Mouse (Mus musculus): ENCODE measurements around the gene Zdhhc16. TPM values are rescaled to one million over a fixed set of nuclear protein-coding genes. Genes with fewer than 3 reads are reported as not detected.

Zdhhc16 gene
- polyA plus RNA-seq, 1 experiment = 104 TPM

GRCm38 (mm10) chr19:41938539-41938938 lies 5.3 kb downstream of the Zdhhc16 start:
- H3K36me3 ChIP-seq (ENCODE audit: control insufficient read depth, insufficient read depth) = peaks cover 70% of the 10 kb centered on the region
- H3K79me3 ChIP-seq (ENCODE audit: low read depth) = peaks cover 48% of the 10 kb centered on the region
- H3K27me3 ChIP-seq (ENCODE audit: control insufficient read depth, insufficient read depth, insufficient read length) = no peaks in the 10 kb centered on the region
- H3ac ChIP-seq (ENCODE audit: control insufficient read depth, insufficient read length, low read depth) = no peak overlapping the region
- H3K4me3 ChIP-seq (ENCODE audit: insufficient read depth, poor library complexity, severe bottlenecking) = no peak overlapping the region
- peaks cover 67% of the 10 kb centered on the region for H3K79me2 ChIP-seq (ENCODE audit: control insufficient read depth, insufficient read depth)
- TF ChIP-seq MAX (IDR thresholded peaks at IDR 0.05) (no peak), MYOG (IDR thresholded peaks at IDR 0.05; ENCODE audit: control insufficient read depth, extremely low read depth, insufficient read length) (no peak), FOSL1 (IDR thresholded peaks at IDR 0.05; ENCODE audit: insufficient read depth, low read length, poor library complexity, severe bottlenecking) (no peak), CTCF (IDR thresholded peaks at IDR 0.05; ENCODE audit: control insufficient read depth, insufficient read depth, insufficient read length) (no peak), MYOD1 (IDR thresholded peaks at IDR 0.05; ENCODE audit: control insufficient read depth, insufficient read length, low read depth) (no peak), USF1 (IDR thresholded peaks at IDR 0.05; ENCODE audit: low read depth) (no peak), CEBPB (IDR thresholded peaks at IDR 0.05; ENCODE audit: low read depth) (no peak)

GRCm38 (mm10) chr19:41943841-41944240 lies 10.6 kb downstream of the Zdhhc16 start:
- Histone ChIP-seq H3K4me3 (ENCODE audit: insufficient read depth, poor library complexity, severe bottlenecking) (no peak overlapping the region), H3K36me3 (ENCODE audit: control insufficient read depth, insufficient read depth) (peaks cover 98% of the 10 kb centered on the region), H3K27me3 (ENCODE audit: control insufficient read depth, insufficient read depth, insufficient read length) (no peaks in the 10 kb centered on the region), H3K79me2 (ENCODE audit: control insufficient read depth, insufficient read depth) (peaks cover 20% of the 10 kb centered on the region), H3ac (ENCODE audit: control insufficient read depth, insufficient read length, low read depth) (no peak overlapping the region), H3K79me3 (ENCODE audit: low read depth) (peaks cover 9% of the 10 kb centered on the region)
- no peak for TF ChIP-seq MAX (IDR thresholded peaks at IDR 0.05)
- TF ChIP-seq CEBPB (IDR thresholded peaks at IDR 0.05; ENCODE audit: low read depth) = no peak

GRCm38 (mm10) chr19:41952287-41952686 lies 19.0 kb downstream of the Zdhhc16 start:
- H3K36me3 ChIP-seq (ENCODE audit: control insufficient read depth, insufficient read depth) = peaks cover 95% of the 10 kb centered on the region

GRCm38 (mm10) chr19:41953574-41953973 lies 20.3 kb downstream of the Zdhhc16 start:
- TF ChIP-seq CEBPB (IDR thresholded peaks at IDR 0.05; ENCODE audit: low read depth) (no peak), MYOD1 (IDR thresholded peaks at IDR 0.05; ENCODE audit: control insufficient read depth, insufficient read length, low read depth) (no peak), MYOG (IDR thresholded peaks at IDR 0.05; ENCODE audit: control insufficient read depth, extremely low read depth, insufficient read length) (no peak), MAX (IDR thresholded peaks at IDR 0.05) (no peak), FOSL1 (IDR thresholded peaks at IDR 0.05; ENCODE audit: insufficient read depth, low read length, poor library complexity, severe bottlenecking) (no peak), CTCF (IDR thresholded peaks at IDR 0.05; ENCODE audit: control insufficient read depth, insufficient read depth, insufficient read length) (no peak), USF1 (IDR thresholded peaks at IDR 0.05; ENCODE audit: low read depth) (no peak)
- H3K36me3 ChIP-seq (ENCODE audit: control insufficient read depth, insufficient read depth) = peaks cover 94% of the 10 kb centered on the region

More at GRCm38 (mm10) chr19:41952287-41952686, 19.0 kb downstream of the Zdhhc16 start:
- Histone ChIP-seq H3K27me3 (ENCODE audit: control insufficient read depth, insufficient read depth, insufficient read length) (no peaks in the 10 kb centered on the region), H3K79me2 (ENCODE audit: control insufficient read depth, insufficient read depth) (no peaks in the 10 kb centered on the region), H3K4me3 (ENCODE audit: insufficient read depth, poor library complexity, severe bottlenecking) (no peak overlapping the region), H3K79me3 (ENCODE audit: low read depth) (no peaks in the 10 kb centered on the region), H3ac (ENCODE audit: control insufficient read depth, insufficient read length, low read depth) (no peak overlapping the region)
- TF ChIP-seq USF1 (IDR thresholded peaks at IDR 0.05; ENCODE audit: low read depth) = no peak
- no peak for TF ChIP-seq CEBPB (IDR thresholded peaks at IDR 0.05; ENCODE audit: low read depth)
- TF ChIP-seq CTCF (IDR thresholded peaks at IDR 0.05; ENCODE audit: control insufficient read depth, insufficient read depth, insufficient read length) = peak; percentile 16

GRCm38 (mm10) chr19:41969618-41970017 lies 36.3 kb downstream of the Zdhhc16 start:
- Histone ChIP-seq H3K4me3 (ENCODE audit: insufficient read depth, poor library complexity, severe bottlenecking) (no peak overlapping the region), H3K36me3 (ENCODE audit: control insufficient read depth, insufficient read depth) (peaks cover 36% of the 10 kb centered on the region), H3ac (ENCODE audit: control insufficient read depth, insufficient read length, low read depth) (no peak overlapping the region), H3K27me3 (ENCODE audit: control insufficient read depth, insufficient read depth, insufficient read length) (no peaks in the 10 kb centered on the region), H3K79me2 (ENCODE audit: control insufficient read depth, insufficient read depth) (peaks cover 64% of the 10 kb centered on the region), H3K79me3 (ENCODE audit: low read depth) (peaks cover 39% of the 10 kb centered on the region)
- TF ChIP-seq MYOG (IDR thresholded peaks at IDR 0.05; ENCODE audit: control insufficient read depth, extremely low read depth, insufficient read length) (no peak), FOSL1 (IDR thresholded peaks at IDR 0.05; ENCODE audit: insufficient read depth, low read length, poor library complexity, severe bottlenecking) (no peak), CTCF (IDR thresholded peaks at IDR 0.05; ENCODE audit: control insufficient read depth, insufficient read depth, insufficient read length) (no peak), CEBPB (IDR thresholded peaks at IDR 0.05; ENCODE audit: low read depth) (no peak), MAX (IDR thresholded peaks at IDR 0.05) (no peak), MYOD1 (IDR thresholded peaks at IDR 0.05; ENCODE audit: control insufficient read depth, insufficient read length, low read depth) (no peak), USF1 (IDR thresholded peaks at IDR 0.05; ENCODE audit: low read depth) (no peak)

More at GRCm38 (mm10) chr19:41953574-41953973, 20.3 kb downstream of the Zdhhc16 start:
- no peak overlapping the region for H3K4me3 ChIP-seq (ENCODE audit: insufficient read depth, poor library complexity, severe bottlenecking)
- no peak overlapping the region for H3ac ChIP-seq (ENCODE audit: control insufficient read depth, insufficient read length, low read depth)
- no peaks in the 10 kb centered on the region for H3K27me3 ChIP-seq (ENCODE audit: control insufficient read depth, insufficient read depth, insufficient read length)
- no peaks in the 10 kb centered on the region for H3K79me2 ChIP-seq (ENCODE audit: control insufficient read depth, insufficient read depth)
- no peaks in the 10 kb centered on the region for H3K79me3 ChIP-seq (ENCODE audit: low read depth)

GRCm38 (mm10) chr19:41973891-41974794 lies 40.9 kb downstream of the Zdhhc16 start:
- TF ChIP-seq MYOD1 (IDR thresholded peaks at IDR 0.05; ENCODE audit: control insufficient read depth, insufficient read length, low read depth) (no peak), MYOG (IDR thresholded peaks at IDR 0.05; ENCODE audit: control insufficient read depth, extremely low read depth, insufficient read length) (no peak), USF1 (IDR thresholded peaks at IDR 0.05; ENCODE audit: low read depth) (no peak), MAX (IDR thresholded peaks at IDR 0.05) (no peak), FOSL1 (IDR thresholded peaks at IDR 0.05; ENCODE audit: insufficient read depth, low read length, poor library complexity, severe bottlenecking) (no peak)
- Histone ChIP-seq H3K79me3 (ENCODE audit: low read depth) (peaks cover 74% of the 10 kb centered on the region), H3K36me3 (ENCODE audit: control insufficient read depth, insufficient read depth) (peaks cover 4% of the 10 kb centered on the region), H3K27me3 (ENCODE audit: control insufficient read depth, insufficient read depth, insufficient read length) (no peaks in the 10 kb centered on the region), H3K4me3 (ENCODE audit: insufficient read depth, poor library complexity, severe bottlenecking) (no peak overlapping the region), H3K79me2 (ENCODE audit: control insufficient read depth, insufficient read depth) (peaks cover 100% of the 10 kb centered on the region), H3ac (ENCODE audit: control insufficient read depth, insufficient read length, low read depth) (no peak overlapping the region)

All from C2C12 (cell line).